Mouse (Mus musculus): Measurements from ENCODE around the gene Rtn1. TPM values are rescaled to one million over a fixed set of nuclear protein-coding genes. Genes with fewer than 3 reads are reported as not detected.

Gene Rtn1
- polyA plus RNA-seq, 1 experiment from 2014 or later, result 69.3 TPM

DNA sequence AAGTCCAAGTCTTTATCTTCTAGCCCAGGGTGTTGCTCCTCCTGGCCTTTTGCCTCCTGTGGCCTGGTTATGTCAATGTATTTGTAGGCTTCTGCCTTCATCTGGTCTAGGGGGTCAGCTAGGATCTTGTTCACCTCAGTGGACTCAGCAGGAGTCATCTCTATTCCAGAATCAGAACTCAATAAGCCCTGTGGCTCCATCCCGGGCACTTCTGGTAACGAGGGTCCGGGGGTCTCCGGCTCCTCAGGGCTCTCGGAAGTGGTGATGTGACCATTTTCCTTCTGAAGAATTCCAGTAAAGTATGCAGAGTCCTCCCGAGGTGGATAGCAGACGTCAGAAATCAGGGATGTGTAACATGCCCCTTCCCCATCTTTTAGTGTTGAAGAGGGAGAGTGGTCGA lies 100.3 kb downstream of the Rtn1 start:
- no peaks in the 10 kb centered on the region for H3K9me3 ChIP-seq (ENCODE audit: control insufficient read depth, low read length)
- no peak overlapping the region for H3K9ac ChIP-seq (ENCODE audit: low read depth, low read length)
- no peak overlapping the region for H3K27ac ChIP-seq (ENCODE audit: low read length)
- ATAC-seq, result no peak
- no peaks in the 10 kb centered on the region for H3K36me3 ChIP-seq (ENCODE audit: control insufficient read depth, insufficient read depth, low read length)
- H3K4me1 ChIP-seq (ENCODE audit: control insufficient read depth, insufficient read depth, low read length), result no peaks in the 10 kb centered on the region
- 83% methylated on average over 8 of the region's 8 CpGs for WGBS
- H3K4me3 ChIP-seq (ENCODE audit: low read length), result no peak overlapping the region
- H3K27me3 ChIP-seq (replicated peaks; ENCODE audit: control insufficient read depth, insufficient read depth, low read length), result no peaks in the 10 kb centered on the region
- H3K4me2 ChIP-seq (ENCODE audit: low read depth, low read length), result no peak overlapping the region

DNA sequence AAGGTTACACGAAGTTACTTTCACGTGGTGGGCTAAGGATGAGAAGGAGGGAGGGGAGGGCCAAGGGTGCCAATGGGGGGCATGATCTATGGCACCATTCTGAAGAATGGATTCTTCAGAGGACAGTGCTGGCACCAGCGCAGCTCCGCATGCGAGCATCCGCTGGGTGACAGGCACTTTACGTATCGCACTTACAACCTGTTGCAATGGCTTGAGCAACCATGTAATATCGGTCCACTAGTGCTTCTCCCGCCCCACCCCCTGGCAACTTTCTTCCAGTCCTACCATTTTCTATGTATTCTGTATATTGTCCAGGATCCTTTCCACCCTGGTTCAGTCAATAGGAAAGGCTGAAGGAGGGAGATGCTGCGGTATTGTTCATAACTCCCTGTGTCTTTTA lies 102.6 kb downstream of the Rtn1 start:
- Histone ChIP-seq H3K9me3 (ENCODE audit: control insufficient read depth, low read length) (no peaks in the 10 kb centered on the region), H3K27me3 (replicated peaks; ENCODE audit: control insufficient read depth, insufficient read depth, low read length) (no peaks in the 10 kb centered on the region), H3K4me1 (ENCODE audit: control insufficient read depth, insufficient read depth, low read length) (no peaks in the 10 kb centered on the region), H3K27ac (ENCODE audit: low read length) (no peak overlapping the region), H3K4me2 (ENCODE audit: low read depth, low read length) (no peak overlapping the region), H3K4me3 (ENCODE audit: low read length) (no peak overlapping the region), H3K9ac (ENCODE audit: low read depth, low read length) (no peak overlapping the region), H3K36me3 (ENCODE audit: control insufficient read depth, insufficient read depth, low read length) (no peaks in the 10 kb centered on the region)
- WGBS, result 90% methylated on average over 11 of the region's 11 CpGs
- no peak for ATAC-seq

DNA sequence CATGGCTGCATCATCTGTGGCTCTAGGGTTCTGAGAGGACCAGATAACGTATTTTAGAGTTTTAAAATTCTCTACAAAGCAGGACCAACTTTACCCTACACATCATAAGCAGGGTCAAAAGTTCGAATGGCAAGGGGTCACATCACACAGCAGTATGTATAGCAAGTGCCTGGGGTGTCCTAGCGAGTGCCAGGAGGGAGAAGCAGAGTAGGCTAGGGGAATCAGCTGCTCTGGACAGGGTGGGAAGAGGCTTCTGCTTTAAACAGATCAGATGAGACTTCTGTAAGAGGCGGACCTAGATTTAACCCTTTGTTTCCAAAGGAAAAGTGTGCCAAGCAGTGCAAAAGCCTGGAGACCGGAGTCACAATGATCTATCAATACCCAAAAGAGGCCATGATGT lies 103.4 kb downstream of the Rtn1 start:
- Histone ChIP-seq H3K9ac (ENCODE audit: low read depth, low read length) (no peak overlapping the region), H3K4me3 (ENCODE audit: low read length) (no peak overlapping the region), H3K4me2 (ENCODE audit: low read depth, low read length) (no peak overlapping the region), H3K9me3 (ENCODE audit: control insufficient read depth, low read length) (no peaks in the 10 kb centered on the region), H3K4me1 (ENCODE audit: control insufficient read depth, insufficient read depth, low read length) (no peaks in the 10 kb centered on the region), H3K27ac (ENCODE audit: low read length) (no peak overlapping the region), H3K36me3 (ENCODE audit: control insufficient read depth, insufficient read depth, low read length) (no peaks in the 10 kb centered on the region), H3K27me3 (replicated peaks; ENCODE audit: control insufficient read depth, insufficient read depth, low read length) (no peaks in the 10 kb centered on the region)
- no peak for ATAC-seq
- WGBS, result 53% methylated on average over 5 of the region's 5 CpGs

DNA sequence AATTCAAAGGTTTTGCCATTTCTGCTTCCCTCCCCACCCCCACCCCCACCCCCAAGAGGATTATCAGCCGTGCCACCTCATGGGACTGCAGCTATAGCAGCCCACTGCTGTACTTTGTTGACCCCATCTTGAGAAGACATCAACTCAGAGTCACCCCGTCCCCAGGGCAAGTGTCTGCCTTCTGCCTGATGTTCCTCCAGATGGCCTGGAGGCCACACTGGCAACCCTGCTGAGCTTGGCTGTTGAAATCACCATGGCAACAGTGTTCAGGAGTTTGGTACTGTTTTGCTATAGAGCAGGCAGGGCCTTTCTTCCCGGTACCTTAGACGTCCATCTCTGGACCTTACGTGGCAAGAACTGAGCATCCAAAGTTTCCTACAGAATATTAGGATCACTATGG lies 103.9 kb downstream of the Rtn1 start:
- H3K9ac ChIP-seq (ENCODE audit: low read depth, low read length), result no peak overlapping the region
- no peaks in the 10 kb centered on the region for H3K4me1 ChIP-seq (ENCODE audit: control insufficient read depth, insufficient read depth, low read length)
- no peak overlapping the region for H3K4me3 ChIP-seq (ENCODE audit: low read length)
- H3K27me3 ChIP-seq (replicated peaks; ENCODE audit: control insufficient read depth, insufficient read depth, low read length), result no peaks in the 10 kb centered on the region
- WGBS, result 60% methylated on average over 5 of the region's 5 CpGs
- no peak overlapping the region for H3K27ac ChIP-seq (ENCODE audit: low read length)
- H3K4me2 ChIP-seq (ENCODE audit: low read depth, low read length), result no peak overlapping the region
- ATAC-seq, result no peak
- no peaks in the 10 kb centered on the region for H3K9me3 ChIP-seq (ENCODE audit: control insufficient read depth, low read length)
- H3K36me3 ChIP-seq (ENCODE audit: control insufficient read depth, insufficient read depth, low read length), result no peaks in the 10 kb centered on the region

DNA sequence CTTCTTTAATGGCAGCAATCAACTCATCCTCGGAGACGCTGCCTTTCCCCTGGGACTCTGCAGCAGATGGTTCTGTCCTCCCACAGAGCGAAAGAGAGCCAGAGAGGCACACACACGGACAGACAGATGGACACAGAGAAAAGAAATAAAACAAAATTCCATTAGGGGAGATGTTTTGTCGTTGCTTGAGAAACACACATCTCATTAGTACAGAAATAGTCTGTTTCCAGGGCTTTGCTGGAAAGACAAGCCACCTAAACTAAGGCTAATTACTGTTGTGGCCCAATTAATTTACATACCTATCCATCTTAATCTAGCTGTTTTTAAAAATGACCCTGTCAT lies 104.5 kb downstream of the Rtn1 start:
- H3K4me3 ChIP-seq (ENCODE audit: low read length), result no peak overlapping the region
- H3K36me3 ChIP-seq (ENCODE audit: control insufficient read depth, insufficient read depth, low read length), result no peaks in the 10 kb centered on the region
- no peak overlapping the region for H3K9ac ChIP-seq (ENCODE audit: low read depth, low read length)
- H3K27me3 ChIP-seq (replicated peaks; ENCODE audit: control insufficient read depth, insufficient read depth, low read length), result no peaks in the 10 kb centered on the region
- no peak for ATAC-seq
- H3K4me1 ChIP-seq (ENCODE audit: control insufficient read depth, insufficient read depth, low read length), result no peaks in the 10 kb centered on the region
- no peak overlapping the region for H3K4me2 ChIP-seq (ENCODE audit: low read depth, low read length)
- WGBS, result 73% methylated on average over 5 of the region's 5 CpGs
- H3K9me3 ChIP-seq (ENCODE audit: control insufficient read depth, low read length), result no peaks in the 10 kb centered on the region
- H3K27ac ChIP-seq (ENCODE audit: low read length), result no peak overlapping the region

DNA sequence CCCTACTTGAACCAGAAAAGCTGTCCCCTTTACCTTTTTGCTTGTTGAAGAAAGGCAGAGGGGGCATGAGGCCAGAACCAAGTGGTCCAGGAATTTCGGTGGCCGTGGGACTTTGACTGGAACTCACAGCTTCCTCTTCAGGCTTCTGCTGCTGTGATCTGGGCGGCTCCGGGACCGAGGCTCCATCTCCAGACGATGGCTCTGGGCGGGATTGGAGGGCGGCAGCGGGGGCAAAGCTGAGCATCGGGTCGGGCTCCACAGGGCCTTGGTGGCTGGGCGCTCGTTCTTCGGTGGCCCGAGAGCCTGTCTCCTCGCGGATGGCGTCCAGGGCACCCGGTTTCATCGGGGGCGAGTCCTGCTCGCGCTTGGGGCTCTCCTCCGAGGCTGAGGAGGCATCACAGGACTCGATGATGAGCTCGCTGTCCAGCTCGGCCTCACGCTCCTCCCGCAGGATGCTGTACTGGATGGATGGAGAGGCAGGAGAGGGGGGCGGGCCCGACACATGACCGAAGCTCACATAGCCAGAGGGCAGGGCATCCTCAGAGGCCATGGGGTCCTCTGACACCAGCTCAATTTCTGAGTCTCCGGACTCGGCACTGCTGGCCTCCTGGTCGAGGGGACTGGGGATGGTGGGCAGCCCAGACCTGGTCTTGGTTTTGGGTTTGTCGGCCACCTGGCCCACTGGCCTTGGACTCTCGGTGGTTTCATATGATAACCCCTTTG lies 105.1 kb downstream of the Rtn1 start:
- Histone ChIP-seq H3K4me3 (ENCODE audit: low read length) (no peak overlapping the region), H3K9ac (ENCODE audit: low read depth, low read length) (no peak overlapping the region), H3K4me1 (ENCODE audit: control insufficient read depth, insufficient read depth, low read length) (no peaks in the 10 kb centered on the region), H3K36me3 (ENCODE audit: control insufficient read depth, insufficient read depth, low read length) (no peaks in the 10 kb centered on the region), H3K9me3 (ENCODE audit: control insufficient read depth, low read length) (no peaks in the 10 kb centered on the region), H3K27ac (ENCODE audit: low read length) (no peak overlapping the region), H3K27me3 (replicated peaks; ENCODE audit: control insufficient read depth, insufficient read depth, low read length) (no peaks in the 10 kb centered on the region), H3K4me2 (ENCODE audit: low read depth, low read length) (no peak overlapping the region)
- 69% methylated on average over 37 of the region's 37 CpGs for WGBS
- ATAC-seq, result no peak

DNA sequence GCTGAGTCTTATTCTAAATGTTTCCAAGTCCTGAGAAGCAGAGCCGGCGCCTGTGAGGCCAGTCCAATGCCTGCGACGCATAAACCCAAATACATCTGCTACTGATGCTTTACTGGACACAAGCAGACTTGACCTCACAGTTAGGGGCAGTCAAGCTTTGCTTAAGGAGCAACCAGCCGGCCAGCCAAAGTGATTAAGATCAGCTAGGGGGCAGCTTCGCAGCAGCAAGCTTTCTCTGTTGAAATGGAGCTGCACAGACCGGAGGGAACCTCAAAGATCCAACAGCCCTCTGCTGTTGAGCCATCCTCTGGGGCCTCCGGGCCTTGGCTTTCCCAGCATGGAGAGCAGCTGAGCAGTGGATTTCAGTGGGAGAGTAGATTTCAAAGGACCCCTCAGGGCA lies 107.4 kb downstream of the Rtn1 start:
- Histone ChIP-seq H3K27ac (ENCODE audit: low read length) (no peak overlapping the region), H3K4me2 (ENCODE audit: low read depth, low read length) (no peak overlapping the region), H3K36me3 (ENCODE audit: control insufficient read depth, insufficient read depth, low read length) (no peaks in the 10 kb centered on the region), H3K9me3 (ENCODE audit: control insufficient read depth, low read length) (no peaks in the 10 kb centered on the region), H3K4me1 (ENCODE audit: control insufficient read depth, insufficient read depth, low read length) (no peaks in the 10 kb centered on the region), H3K9ac (ENCODE audit: low read depth, low read length) (no peak overlapping the region), H3K4me3 (ENCODE audit: low read length) (no peak overlapping the region), H3K27me3 (replicated peaks; ENCODE audit: control insufficient read depth, insufficient read depth, low read length) (no peaks in the 10 kb centered on the region)
- 53% methylated on average over 8 of the region's 8 CpGs for WGBS
- no peak for ATAC-seq

DNA sequence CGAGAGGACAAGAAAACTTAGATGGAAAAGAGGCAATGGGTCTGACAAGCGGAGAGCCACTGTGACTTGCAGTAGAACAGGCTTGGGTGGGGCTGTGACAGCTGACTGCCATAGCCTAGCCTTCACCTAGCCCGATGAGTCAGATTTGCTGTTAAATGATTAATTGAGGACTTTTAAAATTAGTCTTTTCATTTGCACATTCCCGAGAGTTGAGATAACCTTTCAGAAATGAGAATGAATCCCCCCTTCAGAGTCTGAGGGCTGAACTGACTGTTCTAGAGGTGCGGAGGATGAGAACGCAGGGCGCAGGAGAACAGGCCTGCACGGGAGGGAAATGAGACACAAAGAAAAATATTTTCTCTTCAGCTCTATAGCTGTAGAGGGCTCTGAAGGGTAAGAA lies 107.9 kb downstream of the Rtn1 start:
- Histone ChIP-seq H3K9ac (ENCODE audit: low read depth, low read length) (no peak overlapping the region), H3K4me3 (ENCODE audit: low read length) (no peak overlapping the region), H3K4me2 (ENCODE audit: low read depth, low read length) (no peak overlapping the region), H3K27ac (ENCODE audit: low read length) (no peak overlapping the region), H3K27me3 (replicated peaks; ENCODE audit: control insufficient read depth, insufficient read depth, low read length) (no peaks in the 10 kb centered on the region), H3K36me3 (ENCODE audit: control insufficient read depth, insufficient read depth, low read length) (no peaks in the 10 kb centered on the region), H3K9me3 (ENCODE audit: control insufficient read depth, low read length) (no peaks in the 10 kb centered on the region), H3K4me1 (ENCODE audit: control insufficient read depth, insufficient read depth, low read length) (no peaks in the 10 kb centered on the region)
- 60% methylated on average over 8 of the region's 8 CpGs for WGBS
- no peak for ATAC-seq

DNA sequence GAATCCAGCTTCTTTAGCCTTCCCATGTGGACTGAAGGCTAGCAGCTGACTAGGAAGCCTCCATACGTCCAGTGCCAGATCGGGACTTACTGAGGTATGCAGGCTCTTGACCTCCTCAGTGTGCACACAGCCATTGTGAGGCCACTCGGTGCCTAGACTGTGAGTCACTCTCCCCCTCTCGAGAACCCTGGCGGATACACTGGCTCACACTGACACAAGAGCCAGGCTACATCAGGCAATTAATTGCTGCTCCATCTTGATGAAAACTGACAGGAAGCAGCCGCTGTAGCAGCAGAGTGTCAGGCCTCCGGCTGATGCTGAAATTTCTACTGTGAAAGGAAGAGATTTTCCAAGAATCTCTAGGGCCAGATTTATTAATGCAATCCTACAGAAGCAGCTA lies 110.6 kb downstream of the Rtn1 start:
- no peaks in the 10 kb centered on the region for H3K9me3 ChIP-seq (ENCODE audit: control insufficient read depth, low read length)
- no peaks in the 10 kb centered on the region for H3K36me3 ChIP-seq (ENCODE audit: control insufficient read depth, insufficient read depth, low read length)
- no peak for ATAC-seq
- H3K4me2 ChIP-seq (ENCODE audit: low read depth, low read length), result no peak overlapping the region
- H3K4me3 ChIP-seq (ENCODE audit: low read length), result no peak overlapping the region
- H3K4me1 ChIP-seq (ENCODE audit: control insufficient read depth, insufficient read depth, low read length), result no peaks in the 10 kb centered on the region
- WGBS, result 53% methylated on average over 7 of the region's 7 CpGs
- H3K27ac ChIP-seq (ENCODE audit: low read length), result no peak overlapping the region
- H3K9ac ChIP-seq (ENCODE audit: low read depth, low read length), result no peak overlapping the region
- H3K27me3 ChIP-seq (replicated peaks; ENCODE audit: control insufficient read depth, insufficient read depth, low read length), result no peaks in the 10 kb centered on the region

DNA sequence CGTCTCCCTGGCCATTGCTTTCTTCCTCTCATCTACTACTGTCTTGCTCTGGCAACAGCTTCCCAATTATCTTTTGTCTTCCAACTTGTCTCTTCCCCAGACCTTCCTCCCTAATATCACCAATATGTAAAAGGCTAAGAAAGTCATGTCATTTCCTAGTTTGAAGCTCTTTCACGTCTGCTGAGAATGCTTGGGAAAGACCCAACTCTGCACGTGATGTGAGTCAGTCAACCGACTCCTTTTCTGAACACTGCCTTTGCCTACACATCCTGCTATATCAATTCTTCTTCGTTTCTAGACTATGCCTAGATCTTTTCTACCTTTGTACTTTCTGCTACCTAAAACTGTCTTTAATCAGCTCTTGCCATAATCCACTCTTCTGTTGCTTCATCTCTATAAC lies 112.3 kb downstream of the Rtn1 start:
- H3K4me3 ChIP-seq (ENCODE audit: low read length), result no peak overlapping the region
- H3K36me3 ChIP-seq (ENCODE audit: control insufficient read depth, insufficient read depth, low read length), result no peaks in the 10 kb centered on the region
- H3K9ac ChIP-seq (ENCODE audit: low read depth, low read length), result no peak overlapping the region
- no peaks in the 10 kb centered on the region for H3K9me3 ChIP-seq (ENCODE audit: control insufficient read depth, low read length)
- 89% methylated on average over 5 of the region's 5 CpGs for WGBS
- no peak overlapping the region for H3K27ac ChIP-seq (ENCODE audit: low read length)
- no peak overlapping the region for H3K4me2 ChIP-seq (ENCODE audit: low read depth, low read length)
- no peak for ATAC-seq
- no peaks in the 10 kb centered on the region for H3K4me1 ChIP-seq (ENCODE audit: control insufficient read depth, insufficient read depth, low read length)
- no peaks in the 10 kb centered on the region for H3K27me3 ChIP-seq (replicated peaks; ENCODE audit: control insufficient read depth, insufficient read depth, low read length)

Data from intestine, embryonic 16.5 days (tissue).